Mouse (Mus musculus) intestine, postnatal 0 days (tissue): ENCODE data around the gene Rps25. TPM values are rescaled to one million over a fixed set of nuclear protein-coding genes. Genes with fewer than 3 reads are reported as not detected.
A peak's percentile ranks its signal among the peaks of the same experiment; 100 is the strongest.

ENCODE experiments used
- ATAC-seq: fragments of 200-750 bp; cut with Nextera tagmentation; 2 replicates; pipeline ENCODE4 v1.8.0; 2017; ENCODE audit warnings: mild to moderate bottlenecking, moderate TSS enrichment, moderate library complexity
- H3K27ac ChIP-seq: fragments of 300-500 bp; sonication (generic); 2 replicates; pipeline ENCODE4 v1.5.1; 2014; ENCODE audit warnings: mild to moderate bottlenecking, low read depth, low read length, moderate library complexity
- H3K27me3 ChIP-seq: fragments of 300-500 bp; sonication (generic); replicated peaks from 2 replicates; pipeline ENCODE4 v1.6.1; 2014; ENCODE audit warnings: low read length, mixed read lengths; ENCODE audit not compliant: control insufficient read depth, insufficient read depth
- H3K36me3 ChIP-seq: fragments of 300-500 bp; sonication (generic); 2 replicates; pipeline ENCODE4 v1.6.1; 2014; ENCODE audit warnings: mild to moderate bottlenecking, moderate library complexity; ENCODE audit not compliant: control insufficient read depth, insufficient read depth
- H3K4me1 ChIP-seq: fragments of 300-500 bp; sonication (generic); replicated peaks from 2 replicates; pipeline ENCODE4 v1.6.1; 2014; ENCODE audit warnings: antibody characterized with exemption, low read length, mixed read lengths; ENCODE audit not compliant: control insufficient read depth, insufficient read depth
- H3K4me2 ChIP-seq: fragments of 300-500 bp; sonication (generic); replicated peaks from 2 replicates; pipeline ENCODE4 v1.6.1; 2014; ENCODE audit warnings: low read depth, mild to moderate bottlenecking, moderate library complexity
- H3K4me3 ChIP-seq: fragments of 300-500 bp; sonication (generic); 2 replicates; pipeline ENCODE4 v1.5.1; 2014; ENCODE audit warnings: low read depth, low read length
- H3K9ac ChIP-seq: fragments of 300-500 bp; sonication (generic); 2 replicates; pipeline ENCODE4 v1.6.1; 2014; ENCODE audit warnings: mild to moderate bottlenecking, low read depth, low read length
- H3K9me3 ChIP-seq: fragments of 300-500 bp; sonication (generic); 2 replicates; pipeline ENCODE4 v1.6.1; 2016; ENCODE audit warnings: mixed run types; ENCODE audit not compliant: control insufficient read depth
- CTCF ChIP-seq: sonication (generic); IDR thresholded peaks from 2 replicates; pipeline ENCODE4 v1.5.1; 2016; ENCODE audit warnings: low read depth, mild to moderate bottlenecking, control low read depth, antibody characterized with exemption, moderate library complexity
- WGBS: fragments of 180-500 bp; shearing (Covaris S2); extraction: QIAGEN DNeasy Blood & Tissue Kit; methylation state at CpG from one replicate; pipeline ENCODE4 v1.1.7; 2014; 5-methylcytosine and 5-hydroxymethylcytosine counted together
- polyA plus RNA-seq: library from polyadenylated mRNA; unstranded; fragments of >200 nt; fragmentation: Nextera tagmentation; extraction: Ambion mirVana; gene quantifications from 2 replicates; pipeline ENCODE4 v1.2.1, GENCODE M21; 2015

The Rps25 gene
- polyA plus RNA-seq, 1 experiment from 2014 or later = 1,542 TPM

- no peaks in the 10 kb centered on the region for H3K27me3 ChIP-seq
- H3K36me3 ChIP-seq = peaks cover 90% of the 10 kb centered on the region
- no peaks in the 10 kb centered on the region for H3K4me1 ChIP-seq
- TF ChIP-seq CTCF = no peak
- no peak overlapping the region for H3K4me3 ChIP-seq
- no peak overlapping the region for H3K27ac ChIP-seq
- 72% methylated on average over 3 of the region's 3 CpGs for WGBS
- H3K9me3 ChIP-seq = no peaks in the 10 kb centered on the region
- H3K4me2 ChIP-seq = no peak overlapping the region
- H3K9ac ChIP-seq = no peak overlapping the region
- ATAC-seq = no peak
Measured at GRCm38 (mm10) chr9:44387221-44387620, 19.7 kb upstream of the Rps25 start.

GRCm38 (mm10) chr9:44389273-44389672 lies 17.7 kb upstream of the Rps25 start:
- Histone ChIP-seq H3K9ac (no peak overlapping the region), H3K4me2 (no peak overlapping the region), H3K27me3 (no peaks in the 10 kb centered on the region), H3K27ac (no peak overlapping the region), H3K4me3 (no peak overlapping the region), H3K9me3 (no peaks in the 10 kb centered on the region), H3K4me1 (no peaks in the 10 kb centered on the region), H3K36me3 (peaks cover 69% of the 10 kb centered on the region)
- peak; percentile 82 for TF ChIP-seq CTCF
- WGBS = 54% methylated on average over 8 of the region's 8 CpGs
- no peak for ATAC-seq

GRCm38 (mm10) chr9:44391466-44391865 lies 15.5 kb upstream of the Rps25 start:
- WGBS = 28% methylated on average over 4 of the region's 4 CpGs
- Histone ChIP-seq H3K27ac (no peak overlapping the region), H3K4me3 (no peak overlapping the region), H3K9ac (no peak overlapping the region), H3K9me3 (no peaks in the 10 kb centered on the region), H3K4me2 (no peak overlapping the region), H3K36me3 (peaks cover 47% of the 10 kb centered on the region), H3K27me3 (no peaks in the 10 kb centered on the region), H3K4me1 (no peaks in the 10 kb centered on the region)
- TF ChIP-seq CTCF = peak; percentile 89
- ATAC-seq = no peak

- Histone ChIP-seq H3K9me3 (no peaks in the 10 kb centered on the region), H3K36me3 (peaks cover 20% of the 10 kb centered on the region), H3K27ac (peak within 1 kb of the TSS; percentile 93), H3K4me3 (peak within 1 kb of the TSS; percentile 71), H3K4me2 (peak within 1 kb of the TSS; percentile 93), H3K4me1 (0 out of 2 replicates have a peak, but pooled peaks cover 4% of the 10 kb centered on the region), H3K9ac (peak within 1 kb of the TSS; percentile 83), H3K27me3 (no peaks in the 10 kb centered on the region)
- TF ChIP-seq CTCF = peak; percentile 48
- peak; percentile 93 for ATAC-seq
- under 1% methylated on average over 39 of the region's 43 CpGs for WGBS
Measured at GRCm38 (mm10) chr9:44396684-44397411, 10.1 kb upstream of the Rps25 start, which contains the start of gene Slc37a4. Gene Slc37a4 (plus strand): TSS chr9:44396852.

- ATAC-seq = peak; percentile 10
- peak overlapping the region; percentile 83 for H3K9ac ChIP-seq
- no peaks in the 10 kb centered on the region for H3K27me3 ChIP-seq
- H3K9me3 ChIP-seq = no peaks in the 10 kb centered on the region
- peak overlapping the region; percentile 93 for H3K4me2 ChIP-seq
- H3K4me1 ChIP-seq = 0 out of 2 replicates have a peak, but pooled peaks cover 4% of the 10 kb centered on the region
- H3K4me3 ChIP-seq = peak overlapping the region; percentile 71
- 13% methylated on average over 4 of the region's 4 CpGs for WGBS
- TF ChIP-seq CTCF = peak; percentile 8; the same call in 1 of the 2 replicates
- H3K27ac ChIP-seq = peak overlapping the region; percentile 93
- peaks cover 33% of the 10 kb centered on the region for H3K36me3 ChIP-seq
Measured at GRCm38 (mm10) chr9:44398087-44398486, 8.9 kb upstream of the Rps25 start.

- no peak for TF ChIP-seq CTCF
- WGBS = 49% methylated on average over 9 of the region's 9 CpGs
- H3K9me3 ChIP-seq = no peaks in the 10 kb centered on the region
- H3K27me3 ChIP-seq = no peaks in the 10 kb centered on the region
- peak overlapping the region; percentile 83 for H3K9ac ChIP-seq
- ATAC-seq = no peak
- peak overlapping the region; percentile 93 for H3K27ac ChIP-seq
- peak overlapping the region; percentile 71 for H3K4me3 ChIP-seq
- H3K36me3 ChIP-seq = peaks cover 37% of the 10 kb centered on the region
- H3K4me1 ChIP-seq = 0 out of 2 replicates have a peak, but pooled peaks cover 4% of the 10 kb centered on the region
- H3K4me2 ChIP-seq = peak overlapping the region; percentile 93
Measured at GRCm38 (mm10) chr9:44398551-44398950, 8.4 kb upstream of the Rps25 start.
